Mouse (Mus musculus) ES-Bruce4 (cell line): ENCODE data around the gene H2afy2. TPM values are rescaled to one million over a fixed set of nuclear protein-coding genes. Genes with fewer than 3 reads are reported as not detected.

Experiments used
- H3K27ac ChIP-seq: 2 replicates; pipeline ENCODE4 v1.5.1; 2012; ENCODE audit warnings: low read length, inconsistent platforms; ENCODE audit not compliant: insufficient read depth
- H3K27me3 ChIP-seq: 2 replicates; pipeline ENCODE4 v1.6.1; 2012; ENCODE audit warnings: mild to moderate bottlenecking, low read length, inconsistent platforms; ENCODE audit not compliant: control insufficient read depth, poor library complexity, insufficient read depth, severe bottlenecking
- H3K36me3 ChIP-seq: 2 replicates; pipeline ENCODE4 v1.6.1; 2012; ENCODE audit warnings: inconsistent platforms, mild to moderate bottlenecking, low read length, moderate library complexity; ENCODE audit not compliant: control insufficient read depth, poor library complexity, insufficient read depth, severe bottlenecking
- H3K4me1 ChIP-seq: one replicate; pipeline ENCODE4 v1.8.1; 2011; ENCODE audit warnings: low read length; ENCODE audit not compliant: control insufficient read depth, insufficient read depth
- H3K4me3 ChIP-seq: 2 replicates; pipeline ENCODE4 v1.5.1; 2011; ENCODE audit warnings: low read depth, mild to moderate bottlenecking, low read length
- H3K9ac ChIP-seq: 2 replicates; pipeline ENCODE4 v1.6.1; 2012; ENCODE audit warnings: low read depth, mild to moderate bottlenecking, inconsistent platforms; ENCODE audit not compliant: poor library complexity, severe bottlenecking
- H3K9me3 ChIP-seq: replicated peaks from 2 replicates; pipeline ENCODE4 v1.6.1; 2012; ENCODE audit warnings: mild to moderate bottlenecking, low read length, inconsistent platforms; ENCODE audit not compliant: control insufficient read depth, poor library complexity, insufficient read depth, severe bottlenecking
- CTCF ChIP-seq: IDR thresholded peaks from one replicate; pipeline ENCODE4 v1.8.1; 2011; ENCODE audit warnings: low read depth, low read length
- EP300 ChIP-seq: IDR thresholded peaks from 2 replicates; pipeline ENCODE4 v1.6.1; 2011; ENCODE audit warnings: low read depth, low read length; ENCODE audit not compliant: insufficient read depth
- POLR2A ChIP-seq: IDR thresholded peaks from one replicate; pipeline ENCODE4 v1.8.1; 2011; ENCODE audit warnings: low read length; ENCODE audit not compliant: insufficient read depth
- polyA plus RNA-seq: library from polyadenylated mRNA; stranded (reverse); fragments of >200 nt; gene quantifications from 2 replicates; pipeline ENCODE4 v1.2.4, GENCODE M21; 2011; ENCODE audit warnings: low read depth; ENCODE audit not compliant: missing spikeins, insufficient read depth, insufficient read length

The H2afy2 gene
- polyA plus RNA-seq, 1 experiment = 21.6 TPM

DNA sequence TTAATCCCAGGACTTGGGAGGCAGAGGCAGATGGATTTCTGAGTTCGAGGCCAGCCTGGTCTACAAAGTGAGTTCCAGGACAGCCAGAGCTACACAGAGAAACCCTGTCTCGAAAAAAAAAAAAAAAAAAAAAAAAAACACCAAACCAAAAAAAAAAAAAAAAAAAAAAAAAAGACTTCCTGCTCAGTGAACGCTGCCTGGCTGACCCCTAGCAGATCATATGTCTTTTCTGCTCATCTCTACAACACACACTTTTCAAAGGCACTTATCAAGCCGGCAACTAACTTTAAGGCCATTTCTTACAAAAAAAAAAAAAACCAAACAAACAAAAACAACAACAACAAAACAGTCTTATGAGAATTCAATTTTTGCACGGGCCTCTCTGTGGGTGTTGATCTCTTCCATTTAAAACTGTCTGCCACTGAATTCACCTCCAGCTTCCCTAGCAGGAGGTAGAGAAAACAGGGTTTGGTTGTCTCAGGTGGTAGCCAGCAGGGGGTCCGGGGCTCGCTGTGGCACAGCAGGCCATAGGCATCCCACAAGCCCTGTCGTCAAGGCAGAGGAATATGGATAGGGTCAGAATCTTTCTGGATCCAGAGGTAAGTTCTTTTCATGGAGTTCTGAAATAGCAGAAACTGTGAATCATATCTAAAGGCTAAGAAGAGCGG is 2.4 kb downstream of the H2afy2 start:
- Histone ChIP-seq H3K36me3 (no peaks in the 10 kb centered on the region), H3K4me1 (no peaks in the 10 kb centered on the region), H3K27me3 (no peaks in the 10 kb centered on the region), H3K4me3 (no peak overlapping the region), H3K9me3 (no peaks in the 10 kb centered on the region), H3K9ac (no peak overlapping the region), H3K27ac (no peak overlapping the region)
- TF ChIP-seq POLR2A (no peak), EP300 (peak; percentile 28; the same call in 1 of the 2 replicates)

DNA sequence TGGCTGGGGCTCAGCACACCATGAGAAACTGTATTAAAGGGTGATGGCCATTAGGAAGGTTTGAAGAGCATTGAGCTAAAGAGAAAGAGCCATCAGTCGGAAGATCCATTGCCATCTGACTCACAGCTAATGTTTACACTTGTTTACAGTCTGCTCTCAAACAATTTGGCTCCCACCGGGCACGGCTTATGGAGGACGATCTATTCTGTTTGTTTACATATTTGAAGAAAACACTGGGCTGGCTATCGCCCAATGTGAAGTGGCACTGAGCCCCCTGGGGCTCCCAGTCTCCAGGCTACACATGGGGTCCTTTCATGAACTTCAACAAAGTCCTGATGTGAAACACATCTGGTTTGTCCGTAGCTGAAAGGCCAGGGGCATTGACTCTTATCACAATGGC is 17.1 kb downstream of the H2afy2 start:
- TF ChIP-seq EP300 (no peak), POLR2A (no peak), CTCF (no peak)
- no peak overlapping the region for H3K9ac ChIP-seq
- no peaks in the 10 kb centered on the region for H3K36me3 ChIP-seq
- no peak overlapping the region for H3K27ac ChIP-seq
- H3K9me3 ChIP-seq = no peaks in the 10 kb centered on the region
- H3K4me1 ChIP-seq = no peaks in the 10 kb centered on the region
- no peak overlapping the region for H3K4me3 ChIP-seq
- H3K27me3 ChIP-seq = no peaks in the 10 kb centered on the region

DNA sequence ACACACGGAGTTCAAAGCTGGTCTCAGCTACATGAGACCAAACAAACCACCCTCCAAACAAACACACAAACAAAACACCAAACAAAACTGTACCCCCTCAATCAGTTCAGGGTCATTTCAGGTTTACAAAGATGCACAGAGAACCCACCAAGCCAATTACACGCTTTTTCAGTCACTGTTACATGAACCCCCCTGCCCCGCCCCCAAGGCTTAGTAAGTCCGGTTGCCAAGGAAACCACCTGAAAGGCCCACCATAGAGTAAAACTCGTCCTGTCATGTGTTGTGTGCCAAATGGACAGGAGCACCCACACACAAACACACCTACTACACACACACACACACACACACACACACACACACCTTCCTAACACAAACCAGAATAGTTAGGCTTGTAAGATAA is 18.4 kb downstream of the H2afy2 start:
- no peak overlapping the region for H3K27ac ChIP-seq
- H3K4me3 ChIP-seq = no peak overlapping the region
- no peaks in the 10 kb centered on the region for H3K36me3 ChIP-seq
- no peak overlapping the region for H3K9ac ChIP-seq
- H3K27me3 ChIP-seq = no peaks in the 10 kb centered on the region
- no peaks in the 10 kb centered on the region for H3K9me3 ChIP-seq
- no peaks in the 10 kb centered on the region for H3K4me1 ChIP-seq
- TF ChIP-seq EP300 (no peak), CTCF (no peak), POLR2A (no peak)

DNA sequence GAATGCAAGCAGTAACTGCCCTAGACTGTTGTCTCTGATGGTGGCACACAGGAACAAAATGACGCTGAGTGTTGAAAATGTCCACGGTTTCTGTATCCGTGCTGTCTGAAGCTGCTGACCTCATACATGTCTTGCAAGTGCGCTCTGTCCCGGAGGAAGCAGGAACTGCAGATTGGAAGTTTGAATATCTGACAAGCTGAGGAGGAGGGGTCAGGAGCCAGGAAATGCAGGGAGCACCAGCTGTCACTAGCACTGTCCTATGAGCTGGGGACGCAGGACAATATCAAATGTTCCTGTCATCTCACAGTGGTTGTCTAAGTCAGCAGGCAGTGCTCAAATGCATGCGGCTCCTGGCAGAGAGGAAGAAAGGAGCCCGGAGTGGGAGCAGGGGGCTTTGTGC is 19.3 kb downstream of the H2afy2 start:
- H3K36me3 ChIP-seq = no peaks in the 10 kb centered on the region
- TF ChIP-seq POLR2A (no peak), CTCF (no peak), EP300 (no peak)
- H3K4me3 ChIP-seq = no peak overlapping the region
- no peaks in the 10 kb centered on the region for H3K4me1 ChIP-seq
- H3K9ac ChIP-seq = no peak overlapping the region
- H3K27ac ChIP-seq = no peak overlapping the region
- H3K27me3 ChIP-seq = no peaks in the 10 kb centered on the region
- H3K9me3 ChIP-seq = no peaks in the 10 kb centered on the region

DNA sequence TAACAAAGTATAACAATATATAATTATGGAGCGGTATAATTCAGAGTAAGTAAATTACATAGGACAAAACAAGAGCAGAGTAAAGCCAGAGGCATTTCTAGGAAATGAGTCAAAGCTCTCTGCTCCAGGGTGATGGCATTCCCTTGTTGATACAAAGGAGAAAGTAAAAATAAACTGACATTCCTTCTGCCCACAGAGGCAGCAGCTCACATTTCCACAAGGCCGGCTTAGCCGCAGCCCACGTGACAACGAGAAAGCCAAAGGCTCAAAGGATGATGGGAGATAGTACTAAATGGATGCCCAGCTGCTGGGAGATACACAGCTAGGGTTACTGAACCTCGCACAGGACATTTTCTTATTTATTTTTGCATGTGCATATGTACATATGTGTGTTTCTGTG is 24.1 kb downstream of the H2afy2 start:
- H3K36me3 ChIP-seq = no peaks in the 10 kb centered on the region

DNA sequence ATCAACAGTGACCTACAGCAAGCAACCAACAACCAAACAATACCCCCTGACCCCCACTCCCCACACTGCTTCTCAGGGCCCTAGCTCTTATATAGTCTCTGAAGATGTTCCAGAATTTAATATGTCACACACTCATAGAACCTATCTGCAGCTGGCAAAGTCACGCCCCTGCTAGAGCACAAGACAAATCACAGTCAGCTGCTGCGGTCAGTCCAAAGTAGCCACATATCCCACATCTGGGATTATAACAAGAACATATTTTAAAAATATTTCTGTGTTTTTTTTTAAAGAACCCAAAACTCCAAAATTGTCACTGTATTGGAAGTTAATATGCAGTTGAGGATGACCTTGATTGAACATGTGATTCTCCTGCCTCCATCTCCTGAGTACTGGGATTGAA is 25.0 kb downstream of the H2afy2 start:
- Histone ChIP-seq H3K9ac (no peak overlapping the region), H3K27me3 (no peaks in the 10 kb centered on the region), H3K4me3 (no peak overlapping the region), H3K36me3 (no peaks in the 10 kb centered on the region), H3K4me1 (no peaks in the 10 kb centered on the region), H3K27ac (no peak overlapping the region), H3K9me3 (no peaks in the 10 kb centered on the region)
- TF ChIP-seq EP300 = no peak
- TF ChIP-seq CTCF = no peak
- no peak for TF ChIP-seq POLR2A

More for the DNA sequence above, 24.1 kb downstream of the H2afy2 start:
- no peaks in the 10 kb centered on the region for H3K9me3 ChIP-seq
- H3K27ac ChIP-seq = no peak overlapping the region
- H3K4me3 ChIP-seq = no peak overlapping the region
- TF ChIP-seq EP300 (no peak), POLR2A (no peak), CTCF (no peak)
- no peaks in the 10 kb centered on the region for H3K4me1 ChIP-seq
- no peaks in the 10 kb centered on the region for H3K27me3 ChIP-seq
- H3K9ac ChIP-seq = no peak overlapping the region
